Mouse (Mus musculus): Measurements from ENCODE around the gene Zbtb8os.

Zbtb8os gene

DNA sequence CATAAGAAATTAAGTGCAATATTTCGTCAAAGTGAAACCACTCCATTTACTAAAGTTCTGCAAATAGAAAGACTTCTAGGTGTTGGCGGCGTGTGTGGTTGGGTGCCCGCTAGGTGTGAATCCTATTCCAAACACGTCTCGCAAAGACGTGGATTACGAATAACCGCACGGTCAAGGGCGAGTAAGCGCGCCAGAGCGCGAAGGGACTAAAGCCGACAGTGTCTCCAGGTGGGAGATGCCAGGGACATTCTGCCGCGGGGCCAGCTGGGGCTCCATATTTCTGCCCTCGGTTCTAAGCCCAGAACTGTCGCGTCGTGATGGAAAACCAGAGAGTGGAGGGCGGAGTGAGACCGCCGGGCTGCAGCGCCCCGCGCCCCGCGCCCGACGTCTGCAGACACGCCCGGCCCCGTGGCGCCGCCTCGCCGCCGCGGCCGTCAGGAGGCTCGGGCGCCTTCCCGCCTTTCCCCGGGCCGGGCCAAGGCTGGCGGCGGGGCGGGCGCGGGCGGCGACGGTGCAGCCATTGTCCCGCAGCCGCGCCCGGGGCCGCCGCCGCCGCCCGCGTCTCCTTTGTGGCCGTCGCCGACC is 41.6 kb downstream of the Zbtb8os start:
- DNase-seq (ENCODE audit: low spot score in 2 of 2) = peak; percentile 10 to 19

DNA sequence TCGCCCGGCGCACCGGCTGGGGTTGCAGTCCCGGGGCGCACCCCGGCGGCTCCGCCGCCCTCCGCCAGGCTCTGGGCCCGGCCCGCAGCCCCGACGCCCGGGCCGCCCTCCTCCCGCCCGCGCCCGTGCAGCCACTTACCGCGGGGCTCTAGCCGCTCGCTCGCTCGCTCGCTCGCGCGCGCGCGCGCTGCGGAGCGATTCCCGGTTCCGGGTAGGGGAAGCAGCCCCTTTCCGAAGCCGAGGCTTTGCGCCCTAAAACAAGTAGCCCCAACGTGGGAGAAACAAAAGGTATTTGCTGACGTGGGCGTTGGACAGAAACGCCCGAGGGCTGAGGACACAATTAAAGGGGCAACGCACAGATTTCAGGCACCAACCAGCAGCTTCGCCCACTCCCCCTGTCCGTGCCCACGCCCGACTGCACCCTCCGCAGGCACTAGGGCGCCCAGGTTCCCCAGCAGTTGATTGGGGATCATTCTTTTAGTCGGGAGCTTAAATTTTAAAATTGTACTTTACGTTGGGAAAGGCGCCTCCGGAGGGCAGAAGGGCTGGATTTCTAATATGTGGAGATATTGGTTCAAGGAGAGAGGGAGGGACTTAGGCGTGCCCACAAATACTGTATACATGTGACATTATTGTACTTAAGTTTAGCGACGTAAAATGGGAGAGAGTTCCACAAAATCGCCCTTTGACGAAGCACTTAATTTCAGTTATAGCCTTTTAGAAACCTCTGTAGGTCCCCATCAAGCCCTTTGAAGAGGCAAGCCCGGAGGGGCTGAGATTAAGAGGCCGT is 42.3 kb downstream of the Zbtb8os start, which contains the start of gene Zbtb8a:
Gene Zbtb8a, minus strand, starts transcription at position 516 of the 790 bp plus-strand sequence.
- DNase-seq (ENCODE audit: low spot score in 2 of 2) = peak; percentile 11 to 37

DNA sequence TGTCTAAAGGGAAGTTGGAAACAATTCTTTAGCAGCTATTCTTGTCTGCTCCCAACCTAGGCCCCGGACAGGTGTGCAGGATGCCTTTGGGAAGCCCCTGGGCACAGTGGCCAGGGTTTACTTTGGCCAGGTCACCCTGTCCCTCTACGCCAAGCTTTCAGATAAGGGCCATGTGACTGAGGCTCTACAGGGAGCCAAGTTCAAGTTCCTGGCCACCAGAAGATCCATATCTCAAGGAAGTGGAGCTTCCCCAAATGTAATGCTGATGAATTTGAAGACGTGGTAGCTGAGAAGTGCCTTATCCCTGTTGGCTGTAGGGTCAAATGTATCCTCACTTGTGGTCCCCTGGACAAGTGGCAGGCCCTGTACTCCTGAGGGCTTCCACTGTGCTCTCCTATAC is 44.3 kb downstream of the Zbtb8os start:
- no peak for DNase-seq (ENCODE audit: low spot score in 2 of 2)

DNA sequence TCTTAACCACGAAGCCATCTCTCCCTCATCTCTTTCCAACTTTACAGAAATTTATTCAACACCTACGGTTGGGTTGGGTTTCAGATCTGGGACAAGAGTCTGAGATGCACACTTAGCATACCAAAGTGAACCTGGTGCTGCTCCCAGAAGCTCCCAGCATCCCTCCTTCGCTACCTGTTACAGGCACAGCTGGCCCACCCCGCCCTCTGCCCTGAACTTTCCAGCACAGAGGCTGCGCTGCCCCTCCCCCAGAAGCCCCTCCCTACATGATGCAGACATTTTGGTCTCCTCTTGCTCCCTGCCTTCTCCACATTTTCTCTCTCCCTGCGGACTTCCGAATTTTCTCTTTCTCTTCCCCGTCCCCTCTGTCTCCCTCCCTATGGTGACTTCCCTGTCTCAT is 45.7 kb downstream of the Zbtb8os start:
- DNase-seq (ENCODE audit: low spot score in 2 of 2) = no peak

DNA sequence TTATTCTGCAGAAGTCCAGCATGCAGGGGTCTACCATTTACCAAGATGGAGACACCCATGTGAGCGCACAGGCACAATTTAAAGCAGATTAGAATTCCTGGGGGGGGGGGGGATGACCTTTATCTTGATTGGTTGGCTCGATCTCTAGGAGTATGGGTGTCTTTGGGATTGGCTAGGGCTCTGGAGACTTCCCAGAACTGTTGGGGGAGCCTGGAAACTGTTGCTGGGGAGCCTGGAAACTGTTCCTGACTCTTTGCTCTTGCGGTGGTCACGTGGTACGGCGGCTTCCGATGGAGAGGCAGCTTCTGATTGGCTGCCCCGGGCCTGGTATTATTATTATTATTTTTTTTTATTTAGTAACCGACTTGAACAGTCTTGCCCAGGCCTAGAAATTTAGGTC is 46.5 kb downstream of the Zbtb8os start:
- DNase-seq (ENCODE audit: low spot score in 2 of 2) = no peak

DNA sequence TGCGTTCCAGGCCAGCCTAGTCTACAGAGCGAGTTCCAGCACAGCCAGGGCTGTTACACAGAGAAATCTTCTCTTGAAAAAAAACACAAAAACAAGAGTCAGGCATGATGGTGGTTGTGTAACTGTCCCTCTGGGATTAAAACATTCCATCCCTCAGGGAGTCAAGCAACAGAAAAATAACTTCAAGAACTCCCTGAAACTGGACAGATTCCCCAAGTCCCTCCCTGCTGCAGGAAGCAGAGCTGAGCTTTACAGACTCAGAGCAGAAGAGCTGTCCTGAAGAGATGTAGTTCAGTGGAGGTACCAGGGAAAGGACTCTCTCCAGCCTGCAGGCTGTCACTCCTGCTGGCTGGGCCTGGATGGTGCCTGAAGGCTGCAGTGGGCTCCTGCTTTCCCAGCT is 47.0 kb downstream of the Zbtb8os start:
- DNase-seq (ENCODE audit: low spot score in 2 of 2) = no peak

DNA sequence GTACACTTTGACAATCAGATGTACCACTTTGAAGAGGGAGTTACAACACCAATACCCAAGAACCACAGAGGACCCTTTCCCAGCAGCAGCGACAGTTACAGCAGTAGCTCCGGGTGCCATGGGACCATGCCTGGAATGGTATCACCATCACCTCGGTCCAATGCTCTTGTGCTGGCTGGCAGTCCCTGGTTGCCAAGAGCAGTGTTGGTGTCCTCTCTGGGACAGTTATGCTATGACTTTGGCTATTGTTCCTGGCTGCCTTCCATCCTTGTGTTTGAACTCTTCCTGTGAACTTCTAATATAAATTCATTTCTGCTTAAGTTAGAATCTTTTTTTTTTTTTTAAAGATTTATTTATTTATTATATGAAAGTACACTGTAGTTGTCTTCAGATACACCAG is 48.1 kb downstream of the Zbtb8os start:
- no peak for DNase-seq (ENCODE audit: low spot score in 2 of 2)

DNA sequence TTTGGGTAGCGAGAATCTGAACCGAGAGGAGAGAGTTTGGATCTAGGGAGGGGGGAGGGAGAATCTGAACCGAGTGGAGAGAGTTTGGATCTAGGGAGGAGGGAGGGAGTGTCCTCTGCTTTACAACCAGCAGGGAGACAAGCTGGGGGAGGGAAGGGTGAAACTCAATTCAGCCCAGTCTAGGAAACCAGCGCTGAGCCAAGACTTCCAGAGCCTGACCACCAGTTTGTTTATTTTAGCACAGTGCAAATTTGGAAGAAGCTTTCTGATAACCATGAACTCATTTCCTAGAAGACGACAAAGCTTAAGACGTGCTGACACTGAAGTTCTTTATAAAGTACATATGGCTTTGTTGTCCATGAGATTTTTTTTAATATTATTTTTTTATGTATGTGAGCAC is 48.9 kb downstream of the Zbtb8os start:
- DNase-seq (ENCODE audit: low spot score in 2 of 2) = no peak

DNA sequence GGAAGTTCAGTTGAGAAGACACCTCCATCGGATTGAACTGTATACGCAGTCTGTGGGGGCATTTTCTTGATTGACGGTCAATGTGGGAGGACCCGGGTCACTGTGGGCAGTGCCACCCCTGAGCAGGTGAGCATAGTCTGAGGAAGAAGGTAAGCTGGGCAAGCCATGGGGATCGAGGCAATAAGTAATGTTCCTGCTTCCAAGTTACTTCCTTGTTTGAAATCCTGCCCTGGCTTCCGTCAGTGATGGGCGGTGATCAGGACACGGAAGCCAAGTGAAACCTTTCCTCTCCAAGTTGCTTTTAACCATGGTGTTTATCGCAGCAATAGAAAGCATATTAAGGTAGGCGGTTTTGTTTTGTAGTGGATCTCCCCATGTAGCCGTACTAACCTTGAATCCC is 50.2 kb downstream of the Zbtb8os start:
- no peak for DNase-seq (ENCODE audit: low spot score in 2 of 2)

DNA sequence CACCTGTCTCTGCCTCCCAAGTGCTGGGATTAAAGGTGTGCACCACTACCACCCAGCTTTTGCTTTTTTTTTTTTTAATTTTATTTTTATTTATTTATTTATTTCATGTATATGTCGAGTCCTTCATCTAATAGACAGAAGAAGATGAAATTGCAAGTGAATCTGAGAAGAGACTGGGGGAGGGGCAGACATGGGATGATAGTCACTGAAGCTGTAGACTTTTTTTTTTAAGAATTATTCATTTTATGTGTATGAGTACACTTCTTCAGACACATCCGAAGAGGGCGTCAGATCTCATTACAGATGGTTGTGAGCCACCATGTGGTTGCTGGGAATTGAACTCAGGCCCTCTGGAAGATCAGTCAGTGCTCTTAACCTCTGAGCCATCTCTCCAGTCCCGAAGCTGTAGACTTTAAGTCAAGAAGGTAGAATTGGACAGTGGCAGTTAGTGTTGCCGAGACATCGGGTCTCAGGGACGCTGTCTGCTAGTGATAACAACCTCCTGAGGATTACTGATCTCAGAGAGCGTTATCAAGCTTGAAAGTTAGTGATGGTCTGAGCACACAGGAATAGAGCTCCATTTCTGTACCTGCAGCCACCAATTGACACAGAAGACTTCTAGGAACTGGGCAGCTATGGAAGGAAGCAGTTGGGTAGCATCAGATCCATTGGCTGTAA is 50.9 kb downstream of the Zbtb8os start:
- DNase-seq (ENCODE audit: low spot score in 2 of 2) = no peak

DNA sequence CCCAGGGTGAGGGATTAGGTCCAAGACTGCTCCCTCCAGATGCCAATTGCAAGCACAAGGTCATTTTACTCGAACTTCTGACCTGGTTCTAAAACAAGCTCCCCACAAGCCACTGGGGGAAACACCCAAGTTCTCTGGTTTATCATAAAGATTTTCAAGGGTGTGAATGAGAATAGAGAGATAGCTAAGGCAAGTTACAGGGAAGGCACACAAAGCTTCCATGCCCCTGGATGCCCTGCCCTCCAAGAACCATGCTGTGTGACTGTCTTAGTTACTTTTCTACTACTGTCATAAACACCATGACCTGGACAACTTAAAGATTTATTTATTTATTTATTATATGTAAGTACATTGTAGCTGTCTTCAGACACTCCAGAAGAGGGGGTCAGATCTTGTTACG is 51.5 kb downstream of the Zbtb8os start:
- no peak for DNase-seq (ENCODE audit: low spot score in 2 of 2)

DNA sequence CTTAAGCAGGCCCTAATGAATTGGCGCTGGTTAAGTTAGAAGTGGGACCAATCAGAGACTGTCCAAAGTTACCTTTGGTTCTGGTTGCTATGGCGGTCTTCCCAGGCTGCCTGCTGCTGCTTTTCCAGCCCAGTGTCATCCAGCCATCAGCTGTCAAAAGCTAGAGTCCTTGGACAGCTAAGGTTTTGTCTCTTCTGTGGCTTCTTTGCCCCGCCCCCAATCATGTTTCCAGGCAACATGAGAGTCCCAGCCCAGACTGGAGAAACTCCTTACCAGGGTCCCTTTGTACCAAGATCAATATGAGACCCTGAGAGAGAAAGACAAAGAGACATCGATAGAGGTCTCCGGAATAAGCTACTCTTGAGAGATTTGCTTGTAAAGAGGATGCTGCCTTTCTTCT is 52.9 kb downstream of the Zbtb8os start:
- DNase-seq (ENCODE audit: low spot score in 2 of 2) = no peak

DNA sequence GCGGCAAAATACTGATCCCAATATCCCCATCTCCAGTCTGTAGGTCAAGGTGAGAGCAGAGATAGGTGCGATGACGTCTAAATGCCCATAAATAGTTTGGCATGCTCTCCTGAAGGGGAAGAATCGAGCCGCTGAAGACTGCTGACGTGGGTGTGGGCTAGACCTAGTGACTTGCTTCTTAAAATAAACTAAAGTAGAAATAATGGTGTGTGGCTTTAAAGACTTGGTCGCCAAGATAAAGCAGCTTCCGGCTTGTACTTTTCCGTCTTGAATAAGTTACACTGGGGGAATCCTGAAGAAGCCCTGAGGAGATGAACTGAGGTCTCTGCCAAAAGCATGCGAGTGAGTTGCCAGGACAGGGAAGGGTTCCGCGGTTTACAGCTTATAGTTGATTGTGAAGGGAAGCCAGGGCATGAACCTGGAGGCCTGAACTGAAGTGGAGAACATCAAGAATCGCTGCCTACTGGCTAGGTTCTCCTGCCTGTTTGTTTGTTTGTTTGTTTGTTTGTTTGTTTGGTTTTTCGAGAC is 54.8 kb downstream of the Zbtb8os start:
- DNase-seq (ENCODE audit: low spot score in 2 of 2) = no peak

DNA sequence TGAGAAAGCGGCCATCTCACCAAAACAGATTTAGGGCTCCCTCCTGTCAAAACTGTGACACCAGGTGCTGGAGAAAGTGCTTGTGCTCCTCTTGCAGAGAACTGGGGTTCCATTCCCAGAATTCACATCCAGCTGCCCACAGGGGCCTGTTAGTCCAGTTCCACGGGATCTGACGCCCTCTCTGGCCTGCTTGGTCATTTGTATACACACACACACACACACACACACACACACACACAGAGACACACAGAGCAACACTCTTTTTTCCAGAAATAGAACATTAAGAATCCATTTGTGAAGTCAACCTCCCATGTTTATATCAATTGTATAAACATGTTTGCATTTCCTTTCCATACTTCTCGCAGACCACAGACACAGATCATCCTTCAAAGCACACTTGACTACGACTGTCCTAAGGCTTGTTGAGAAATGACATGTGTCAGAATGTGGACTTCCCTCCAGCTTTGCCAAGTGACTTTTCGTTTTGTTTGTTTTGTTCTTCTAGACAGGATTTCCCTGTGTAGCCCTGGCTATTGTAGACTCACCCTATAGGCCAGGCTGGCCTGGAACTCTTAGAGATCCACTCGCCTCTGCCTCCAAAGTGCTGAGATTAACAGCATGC is 55.6 kb downstream of the Zbtb8os start:
- no peak for DNase-seq (ENCODE audit: low spot score in 2 of 2)

DNA sequence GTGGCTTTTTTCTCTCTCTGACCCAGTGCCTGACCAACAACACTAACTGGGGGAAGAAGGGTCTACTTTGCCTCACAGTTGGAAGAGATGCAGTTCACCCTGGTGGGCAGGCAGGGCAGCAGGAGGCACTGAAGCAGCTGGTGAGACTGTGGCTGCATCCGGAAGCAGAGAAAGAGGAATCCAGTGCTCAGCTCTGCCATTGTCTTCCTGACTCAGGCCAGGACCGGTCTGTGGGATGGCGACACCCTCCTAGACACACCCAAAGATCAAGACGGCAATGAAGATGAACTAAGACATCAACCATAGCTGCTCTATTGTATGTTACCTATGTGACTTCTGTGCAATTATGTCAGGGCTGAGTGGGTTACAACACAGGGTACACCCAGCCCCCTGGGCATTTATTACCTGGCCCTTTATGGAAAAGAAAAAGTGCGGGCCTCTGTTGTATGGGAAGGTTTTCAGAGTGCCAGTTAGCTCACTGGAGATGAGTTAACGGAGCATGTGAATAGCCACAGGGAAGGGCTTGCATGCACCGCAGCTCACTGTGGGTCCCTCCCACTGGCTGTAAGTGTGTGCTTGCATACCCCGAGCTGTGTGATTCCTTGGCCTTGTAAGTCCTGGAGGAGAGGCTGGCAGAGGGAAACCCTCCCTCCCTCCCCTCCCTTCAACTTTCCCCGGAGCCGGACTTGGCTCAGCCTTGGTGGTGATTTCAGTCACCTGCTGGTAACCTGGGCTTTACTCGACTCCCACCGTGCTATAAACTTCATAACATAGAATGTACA is 58.8 kb downstream of the Zbtb8os start:
- no peak for DNase-seq (ENCODE audit: low spot score in 2 of 2)

DNA sequence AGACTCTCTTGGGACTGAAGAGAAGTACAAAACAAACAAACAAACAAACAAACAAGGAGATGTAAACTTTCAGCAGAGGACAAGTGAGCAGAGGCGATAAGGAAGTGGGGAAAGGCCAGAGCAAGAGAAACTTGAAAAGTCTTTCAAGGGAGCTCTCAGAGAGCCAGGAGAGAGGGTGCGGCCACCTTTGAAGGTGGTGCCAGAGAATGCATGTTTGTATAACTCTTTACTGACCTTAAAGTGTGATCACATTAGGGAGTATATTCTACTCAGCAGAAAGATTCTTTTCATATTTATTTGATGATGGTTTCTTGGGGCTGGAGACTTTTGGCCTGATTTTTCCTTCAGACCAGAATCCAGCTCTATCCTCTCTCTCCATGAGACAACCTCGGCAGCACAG is 61.5 kb downstream of the Zbtb8os start:
- no peak for DNase-seq (ENCODE audit: low spot score in 2 of 2)

DNA sequence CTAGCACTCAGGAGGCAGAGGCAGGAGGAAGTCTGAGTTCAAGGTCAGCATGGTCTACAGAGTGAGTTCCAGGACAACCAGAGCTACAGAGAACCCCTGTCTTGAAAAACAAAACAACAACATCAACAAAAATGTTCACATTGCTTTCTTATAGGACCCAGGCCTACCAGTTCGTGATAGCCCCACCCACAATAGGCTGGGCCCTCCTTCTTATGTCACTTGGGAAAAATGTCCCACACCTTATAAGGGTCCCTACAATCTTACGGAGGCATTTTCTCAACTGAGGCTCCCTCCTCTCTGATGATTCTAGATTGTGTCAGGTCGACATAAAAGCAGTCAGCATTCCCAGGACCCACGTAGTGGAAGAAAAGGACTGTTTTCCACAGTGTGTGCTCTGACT is 64.3 kb downstream of the Zbtb8os start:
- DNase-seq (ENCODE audit: low spot score in 2 of 2) = no peak
